Mouse (Mus musculus) thymus, adult 2 months (tissue): ENCODE measurements around the gene Lmo7. TPM values are rescaled to one million over a fixed set of nuclear protein-coding genes. Genes with fewer than 3 reads are reported as not detected.

ENCODE experiments used
- DNase-seq: peaks from one replicate; pipeline ENCODE4 v3.0.0; 2021
- H3K27ac ChIP-seq: fragments of 200-500 bp; 2 replicates; pipeline ENCODE4 v1.5.1; 2012; ENCODE audit warnings: low read length, control low read depth; ENCODE audit not compliant: control insufficient read depth, insufficient read depth
- H3K27me3 ChIP-seq: fragments of 200-500 bp; 2 replicates; pipeline ENCODE4 v1.6.1; 2012; ENCODE audit warnings: mild to moderate bottlenecking, low read length, moderate library complexity, mixed read lengths; ENCODE audit not compliant: control insufficient read depth, insufficient read depth
- H3K36me3 ChIP-seq: fragments of 200-500 bp; 2 replicates; pipeline ENCODE4 v1.6.1; 2012; ENCODE audit warnings: mild to moderate bottlenecking, low read length, moderate library complexity; ENCODE audit not compliant: control insufficient read depth, insufficient read depth
- H3K4me1 ChIP-seq: fragments of 200-500 bp; replicated peaks from 2 replicates; pipeline ENCODE4 v1.6.1; 2012; ENCODE audit warnings: low read length; ENCODE audit not compliant: control insufficient read depth, insufficient read depth
- H3K4me3 ChIP-seq: fragments of 200-500 bp; 2 replicates; pipeline ENCODE4 v1.5.1; 2012; ENCODE audit warnings: mild to moderate bottlenecking, low read length, control low read depth, moderate library complexity; ENCODE audit not compliant: control insufficient read depth, insufficient read depth
- CTCF ChIP-seq: fragments of 200-500 bp; IDR thresholded peaks from 2 replicates; pipeline ENCODE4 v1.5.1; 2012; ENCODE audit warnings: mild to moderate bottlenecking, control low read depth, low read length, moderate library complexity, borderline replicate concordance; ENCODE audit not compliant: control insufficient read depth, poor library complexity, insufficient read depth; ENCODE audit errors: extremely low read depth
- POLR2A ChIP-seq: fragments of 200-500 bp; IDR thresholded peaks from 2 replicates; pipeline ENCODE4 v1.6.1; 2012; ENCODE audit warnings: mild to moderate bottlenecking, low read length, control low read depth, moderate library complexity; ENCODE audit not compliant: control insufficient read depth, poor library complexity, insufficient read depth; ENCODE audit errors: extremely low read depth
- WGBS: fragments of 180-500 bp; shearing (Covaris S2); methylation state at CpG from one replicate; pipeline ENCODE4 v1.1.7; 2018; 5-methylcytosine and 5-hydroxymethylcytosine counted together
- polyA plus RNA-seq: library from polyadenylated mRNA; depleted of rRNA; stranded (reverse); fragments of >200 nt; gene quantifications from 2 replicates; pipeline ENCODE4 v1.2.3, GENCODE M21; 2012

Lmo7 gene
- polyA plus RNA-seq, 1 experiment, result 13.2 TPM

DNA sequence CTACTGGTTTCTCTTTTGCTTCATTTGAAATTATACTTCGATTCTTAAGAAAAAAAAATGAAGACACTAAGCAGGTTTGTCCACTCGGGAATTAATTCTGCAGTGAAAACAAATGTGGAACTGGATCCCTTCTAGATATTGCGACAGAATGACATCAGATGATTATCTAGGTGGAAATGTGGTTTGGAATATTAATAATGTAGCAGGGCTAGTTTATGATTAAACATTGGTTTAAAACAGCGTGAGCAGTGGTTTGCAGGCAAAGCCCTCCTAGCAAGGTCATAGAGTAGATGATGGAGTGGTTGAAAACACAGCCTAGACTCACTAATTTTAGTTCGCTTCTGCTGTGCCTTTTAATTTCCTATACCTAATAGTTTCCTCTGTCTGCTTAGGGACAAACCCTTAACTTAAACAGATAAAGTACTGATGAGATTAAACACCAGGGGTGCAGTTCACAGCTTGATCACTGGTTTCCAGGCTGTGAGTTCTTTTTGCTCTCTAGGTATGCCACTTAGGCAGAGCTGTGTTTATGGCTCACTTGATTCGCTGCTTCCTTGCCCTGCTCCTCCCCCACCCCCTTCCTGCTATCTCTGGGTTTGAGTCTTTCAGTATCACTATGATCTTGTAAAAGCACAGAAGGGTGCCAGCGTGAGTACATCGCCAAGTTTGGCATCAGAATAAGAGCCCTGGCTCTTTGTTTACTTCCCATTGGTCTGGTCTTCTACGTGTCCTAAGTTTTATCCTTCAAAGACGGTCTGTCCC is 4.0 kb downstream of the Lmo7 start:
- Histone ChIP-seq H3K36me3 (no peaks in the 10 kb centered on the region), H3K27me3 (peaks cover 7% of the 10 kb centered on the region; the same call in 1 of the 2 replicates), H3K27ac (no peak overlapping the region), H3K4me1 (peaks cover 10% of the 10 kb centered on the region; the same call in 1 of the 2 replicates), H3K4me3 (no peak overlapping the region)
- no peak for DNase-seq
- WGBS, result 59% methylated on average over 10 of the region's 10 CpGs
- no peak for TF ChIP-seq POLR2A
- no peak for TF ChIP-seq CTCF

DNA sequence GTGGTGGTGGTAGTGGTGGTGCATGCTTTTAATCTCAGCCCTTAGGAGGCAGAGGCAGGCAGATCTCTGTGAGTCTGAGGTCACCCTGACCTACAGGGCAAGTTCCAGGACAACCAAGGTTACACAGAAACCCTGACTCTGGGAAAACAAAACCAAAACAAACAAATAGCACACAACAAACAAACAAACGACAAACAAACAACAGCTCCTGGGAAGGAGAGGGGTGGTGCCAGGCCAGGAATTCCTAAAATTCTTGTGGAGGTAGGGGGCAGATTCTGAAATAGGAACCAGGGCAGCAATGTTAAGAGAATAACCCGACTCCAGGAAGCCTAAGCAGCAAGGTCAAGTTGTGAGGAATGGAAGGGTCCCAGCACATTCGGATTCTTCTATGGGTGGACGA is 7.7 kb downstream of the Lmo7 start:
- H3K27ac ChIP-seq, result no peak overlapping the region
- DNase-seq, result no peak
- no peaks in the 10 kb centered on the region for H3K4me1 ChIP-seq
- WGBS, result 89% methylated on average over 4 of the region's 4 CpGs
- H3K4me3 ChIP-seq, result no peak overlapping the region
- TF ChIP-seq POLR2A (no peak), CTCF (no peak)
- no peaks in the 10 kb centered on the region for H3K27me3 ChIP-seq
- H3K36me3 ChIP-seq, result no peaks in the 10 kb centered on the region

DNA sequence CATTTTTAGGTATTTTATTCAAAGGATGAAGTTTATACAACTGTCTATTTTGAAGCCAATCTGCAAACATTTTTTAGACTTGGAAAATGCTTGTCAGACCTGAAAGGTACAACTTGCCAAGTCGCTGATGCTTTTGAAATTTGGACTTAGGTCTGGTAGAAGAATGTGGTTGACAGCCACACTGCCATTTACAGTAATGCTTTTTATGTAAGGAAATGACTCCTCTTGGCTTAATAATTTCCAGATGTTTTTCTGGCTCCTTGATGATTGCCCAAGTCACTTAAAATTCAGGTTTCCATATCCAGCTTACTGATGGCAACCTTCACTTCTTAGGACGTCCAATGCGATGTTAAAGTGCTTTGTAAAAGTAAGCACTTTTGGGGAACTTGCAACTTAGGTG is 16.9 kb downstream of the Lmo7 start:
- H3K36me3 ChIP-seq, result no peaks in the 10 kb centered on the region
- no peak for DNase-seq
- H3K4me1 ChIP-seq, result no peaks in the 10 kb centered on the region
- no peaks in the 10 kb centered on the region for H3K27me3 ChIP-seq
- no peak overlapping the region for H3K27ac ChIP-seq
- no peak overlapping the region for H3K4me3 ChIP-seq
- TF ChIP-seq POLR2A, result no peak
- TF ChIP-seq CTCF, result no peak
- 89% methylated on average over 3 of the region's 3 CpGs for WGBS

DNA sequence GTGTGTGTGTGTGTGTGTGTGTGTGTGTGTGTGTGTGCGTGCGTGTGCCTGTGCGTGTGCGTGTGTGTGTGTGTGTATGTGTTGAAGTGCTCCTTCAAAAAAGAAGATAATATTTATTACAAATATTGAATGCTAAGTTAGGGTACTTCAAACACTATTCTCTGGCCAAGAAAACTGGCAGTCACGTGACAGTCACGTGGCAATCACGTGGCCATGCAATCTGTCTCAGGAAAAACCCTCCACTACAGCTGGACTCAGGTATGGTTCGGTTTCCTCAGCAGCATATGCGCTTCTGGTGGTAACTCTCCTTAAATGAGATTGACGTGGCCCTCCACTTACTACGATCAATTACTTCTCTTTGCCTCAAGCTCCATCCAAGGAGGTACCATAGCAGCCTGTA is 18.1 kb downstream of the Lmo7 start:
- no peaks in the 10 kb centered on the region for H3K27me3 ChIP-seq
- H3K36me3 ChIP-seq, result no peaks in the 10 kb centered on the region
- no peak overlapping the region for H3K4me3 ChIP-seq
- DNase-seq, result no peak
- H3K27ac ChIP-seq, result no peak overlapping the region
- H3K4me1 ChIP-seq, result no peaks in the 10 kb centered on the region
- TF ChIP-seq POLR2A (no peak), CTCF (no peak)
- WGBS, result 91% methylated on average over 11 of the region's 11 CpGs

DNA sequence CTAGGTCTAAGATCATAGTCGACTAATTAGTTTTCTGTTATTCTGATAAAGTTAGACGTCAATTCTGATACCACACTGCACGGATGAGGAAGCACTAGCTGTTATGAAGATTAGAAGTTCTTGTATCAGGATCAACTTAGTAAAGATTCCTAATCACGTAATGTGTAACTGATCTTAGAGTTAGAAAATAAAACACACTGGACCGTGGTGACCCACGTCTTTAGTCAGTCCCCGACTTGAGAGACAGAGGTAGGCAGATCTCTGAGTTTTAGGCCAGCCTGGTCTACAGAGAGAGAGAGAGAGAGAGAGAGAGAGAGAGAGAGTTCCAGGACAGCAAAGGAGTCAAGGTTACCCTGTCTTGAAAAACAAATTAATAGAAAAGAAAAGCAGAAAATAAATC is 18.7 kb downstream of the Lmo7 start:
- no peak for TF ChIP-seq CTCF
- no peak for TF ChIP-seq POLR2A
- no peaks in the 10 kb centered on the region for H3K36me3 ChIP-seq
- no peaks in the 10 kb centered on the region for H3K4me1 ChIP-seq
- 96% methylated on average over 7 of the region's 7 CpGs for WGBS
- DNase-seq, result no peak
- no peak overlapping the region for H3K27ac ChIP-seq
- H3K27me3 ChIP-seq, result no peaks in the 10 kb centered on the region
- H3K4me3 ChIP-seq, result no peak overlapping the region

DNA sequence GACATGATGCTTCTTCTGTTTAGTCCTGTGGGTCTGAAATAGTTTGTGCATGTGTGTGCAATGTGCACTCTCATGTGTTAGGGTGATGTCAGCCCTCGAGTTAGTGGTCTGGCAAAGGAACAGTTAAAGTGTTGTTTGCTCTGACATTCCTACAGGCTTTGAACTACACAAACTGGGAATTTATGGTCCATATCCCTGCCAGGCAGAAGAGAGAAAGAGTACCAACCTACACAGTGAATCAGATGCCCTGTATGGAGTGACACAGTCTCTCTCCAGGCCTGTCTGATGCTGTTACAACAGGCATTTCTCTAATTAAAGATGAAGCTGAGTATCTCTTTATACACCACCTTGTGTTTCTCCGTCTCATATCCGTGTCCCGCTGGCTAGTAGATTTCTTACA is 21.2 kb downstream of the Lmo7 start:
- no peak for DNase-seq
- WGBS, result 93% methylated on average over 4 of the region's 4 CpGs

DNA sequence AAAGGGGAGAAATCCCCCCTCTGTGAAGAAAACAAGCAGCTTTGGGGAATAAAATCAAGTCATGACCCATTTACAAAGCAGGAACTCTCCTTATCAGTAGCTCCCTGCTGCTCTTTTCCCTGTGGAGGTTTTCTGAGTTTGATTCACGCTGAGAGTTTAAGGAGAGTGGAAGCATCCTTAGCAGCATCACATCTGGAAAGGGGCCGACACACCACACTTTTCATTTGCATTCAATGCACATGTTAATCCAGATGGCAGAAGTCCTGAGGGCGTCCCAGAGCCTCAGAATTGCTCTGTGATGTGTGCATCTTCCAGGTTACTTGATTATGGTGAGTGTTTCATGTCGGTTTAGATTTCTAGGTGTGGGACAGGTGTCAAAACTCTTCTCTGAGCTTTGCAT is 25.7 kb downstream of the Lmo7 start:
- no peaks in the 10 kb centered on the region for H3K4me1 ChIP-seq
- no peaks in the 10 kb centered on the region for H3K36me3 ChIP-seq
- no peaks in the 10 kb centered on the region for H3K27me3 ChIP-seq
- H3K4me3 ChIP-seq, result no peak overlapping the region
- H3K27ac ChIP-seq, result no peak overlapping the region
- no peak for DNase-seq
- 71% methylated on average over 4 of the region's 4 CpGs for WGBS
- TF ChIP-seq CTCF, result no peak
- no peak for TF ChIP-seq POLR2A

More for the DNA sequence above, 21.2 kb downstream of the Lmo7 start:
- H3K4me3 ChIP-seq, result no peak overlapping the region
- no peaks in the 10 kb centered on the region for H3K4me1 ChIP-seq
- H3K27me3 ChIP-seq, result no peaks in the 10 kb centered on the region
- no peak for TF ChIP-seq POLR2A
- H3K36me3 ChIP-seq, result no peaks in the 10 kb centered on the region
- no peak overlapping the region for H3K27ac ChIP-seq
